In genomic region chr13:96852133-96852532, GRCm38 (mm10) we compare ENCODE assay signal across 27 mouse cellular contexts.
"Had no signal": no experiment of that assay in that cellular context is flagged by ENCODE, and none has a peak within 500 bp of the region (broad histone marks: within the 10 kb centered on the region; RNA-seq: fewer than 3 reads in every experiment).

No protein-coding gene starts in this region.

- H3K4me3 ChIP-seq: limb, embryonic 10.5 days; limb, embryonic 12.5 days; limb, embryonic 13.5 days; limb, embryonic 15.5 days; liver, embryonic 12.5 days; liver, embryonic 13.5 days; liver, embryonic 15.5 days; lung, embryonic 15.5 days; megakaryocyte, embryonic 14.5 days; midbrain, embryonic 10.5 days; midbrain, embryonic 12.5 days; midbrain, embryonic 13.5 days; midbrain, embryonic 15.5 days; myocyte had no signal

- H3K9ac ChIP-seq: limb, embryonic 12.5 days; limb, embryonic 13.5 days; limb, embryonic 15.5 days; liver, embryonic 12.5 days; liver, embryonic 13.5 days; liver, embryonic 14.5 days; liver, embryonic 15.5 days; liver, postnatal 0 days; lung, embryonic 14.5 days; lung, embryonic 15.5 days; midbrain, embryonic 12.5 days; midbrain, embryonic 13.5 days; midbrain, embryonic 15.5 days had no signal

- H3K27ac ChIP-seq: limb, embryonic 10.5 days; limb, embryonic 12.5 days; limb, embryonic 13.5 days; limb, embryonic 15.5 days; liver, embryonic 12.5 days; liver, embryonic 13.5 days; liver, embryonic 14.5 days; liver, embryonic 15.5 days; lung, embryonic 15.5 days; macrophage; midbrain, embryonic 10.5 days; midbrain, embryonic 12.5 days; midbrain, embryonic 13.5 days; midbrain, embryonic 15.5 days had no signal

- H3K27me3 ChIP-seq: limb, embryonic 12.5 days; limb, embryonic 13.5 days; limb, embryonic 15.5 days; liver, embryonic 12.5 days; liver, embryonic 13.5 days; lung, embryonic 15.5 days; midbrain, embryonic 12.5 days; midbrain, embryonic 13.5 days; midbrain, embryonic 15.5 days had no signal

- H3K4me1 ChIP-seq: limb, embryonic 10.5 days; limb, embryonic 12.5 days; limb, embryonic 13.5 days; limb, embryonic 15.5 days; liver, embryonic 12.5 days; liver, embryonic 13.5 days; liver, embryonic 15.5 days; lung, embryonic 15.5 days; megakaryocyte, embryonic 14.5 days; midbrain, embryonic 10.5 days; midbrain, embryonic 12.5 days; midbrain, embryonic 13.5 days; midbrain, embryonic 15.5 days had no signal

- H3K9me3 ChIP-seq: limb, embryonic 10.5 days; limb, embryonic 12.5 days; limb, embryonic 13.5 days; limb, embryonic 15.5 days; liver, embryonic 12.5 days; liver, embryonic 13.5 days; liver, embryonic 15.5 days; lung, embryonic 15.5 days; megakaryocyte, embryonic 14.5 days; midbrain, embryonic 10.5 days; midbrain, embryonic 12.5 days; midbrain, embryonic 13.5 days; midbrain, embryonic 15.5 days had no signal

- DNase-seq: left cerebral cortex, postnatal 4 days; liver; liver, embryonic 13.5 days; liver, postnatal 0 days; lung, adult 18-20 months; lung, adult 2 months; lung, embryonic 14.5 days; lung, postnatal 10 days; lung, postnatal 14 days; lung, postnatal 36 days; lung, postnatal 4 days; midbrain, embryonic 14.5 days had no signal

- H3K36me3 ChIP-seq: limb, embryonic 10.5 days; limb, embryonic 12.5 days; limb, embryonic 13.5 days; limb, embryonic 15.5 days; liver, embryonic 12.5 days; liver, embryonic 13.5 days; liver, embryonic 15.5 days; lung, embryonic 15.5 days; midbrain, embryonic 10.5 days; midbrain, embryonic 12.5 days; midbrain, embryonic 13.5 days; midbrain, embryonic 15.5 days had no signal
